Mouse (Mus musculus) E14TG2a.4 (cell line): ENCODE results near the gene Gfra1.

Experiments
- H3K27me3 ChIP-seq: 2 replicates; pipeline ENCODE4 v1.6.1; 2014; ENCODE audit warnings: low read length, control low read depth; ENCODE audit not compliant: insufficient read depth
- H3K36me3 ChIP-seq: 2 replicates; pipeline ENCODE4 v1.6.1; 2014; ENCODE audit warnings: low read length, control low read depth; ENCODE audit not compliant: insufficient read depth
- H3K4me1 ChIP-seq: replicated peaks from 2 replicates; pipeline ENCODE4 v1.6.1; 2014; ENCODE audit warnings: low read depth, low read length, control low read depth
- H3K4me3 ChIP-seq: replicated peaks from 2 replicates; pipeline ENCODE4 v1.5.1; 2014; ENCODE audit warnings: mild to moderate bottlenecking, low read length
- H3K9me3 ChIP-seq: 2 replicates; pipeline ENCODE4 v1.6.1; 2014; ENCODE audit warnings: low read length, control low read depth
- CTCF ChIP-seq: conservative IDR thresholded peaks from 2 replicates; pipeline ENCODE4 v1.5.1; 2014; ENCODE audit warnings: low read length
- NANOG ChIP-seq: IDR thresholded peaks from 2 replicates; pipeline ENCODE4 v1.6.1; 2014; ENCODE audit warnings: borderline replicate concordance, low read length, mixed read lengths
- POU5F1 ChIP-seq: IDR thresholded peaks from 2 replicates; pipeline ENCODE4 v1.6.1; 2014; ENCODE audit warnings: low read length, borderline replicate concordance

The Gfra1 gene

DNA sequence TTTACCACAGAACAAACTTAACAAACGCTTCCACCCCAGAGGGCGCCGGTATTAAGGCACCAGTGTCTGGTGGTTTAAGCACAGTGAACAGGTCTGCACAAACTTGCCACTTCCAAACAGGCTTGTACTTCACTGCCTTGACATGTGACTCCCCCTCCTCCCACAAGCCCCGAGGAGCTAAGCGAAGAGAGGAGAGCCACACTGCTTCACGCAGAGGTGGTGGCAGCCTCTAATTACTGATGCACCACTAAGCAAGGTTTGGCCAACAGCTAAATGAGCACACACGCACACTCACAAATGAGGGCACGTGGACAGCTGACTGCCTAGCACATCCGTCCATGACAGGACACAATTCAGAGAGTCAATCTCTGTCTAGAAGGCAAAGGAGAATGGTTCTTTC is 91.0 kb downstream of the Gfra1 start:
- TF ChIP-seq NANOG (no peak), POU5F1 (no peak)
- Histone ChIP-seq H3K36me3 (no peaks in the 10 kb centered on the region), H3K4me3 (no peak overlapping the region)

DNA sequence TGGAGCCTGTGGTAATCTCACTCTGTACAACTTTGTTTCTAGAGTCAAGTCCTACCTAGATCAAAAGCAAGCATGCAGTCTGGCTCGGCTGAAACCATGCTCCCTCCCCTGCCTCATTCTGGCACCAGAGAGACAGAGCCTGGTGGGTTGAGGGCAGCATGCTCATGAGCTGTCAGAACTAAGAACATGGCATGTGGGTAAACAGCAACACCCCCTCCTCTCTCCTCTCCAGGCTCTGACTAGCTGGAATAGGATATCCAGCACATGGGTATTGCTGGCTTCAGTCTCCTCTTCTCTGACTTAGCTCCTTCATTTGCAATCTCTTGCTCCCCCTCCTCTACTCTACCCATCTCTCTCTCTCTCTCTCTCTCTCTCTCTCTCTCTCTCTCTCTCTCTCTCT is 94.7 kb downstream of the Gfra1 start:
- 0 out of 2 replicates have a peak, but pooled peaks cover 3% of the 10 kb centered on the region for H3K4me1 ChIP-seq
- H3K27me3 ChIP-seq = peaks cover 12% of the 10 kb centered on the region; the same call in 1 of the 2 replicates
- TF ChIP-seq CTCF (no peak), NANOG (no peak), POU5F1 (no peak)
- no peaks in the 10 kb centered on the region; the same call in 1 of the 2 replicates for H3K9me3 ChIP-seq
- H3K36me3 ChIP-seq = no peaks in the 10 kb centered on the region
- no peak overlapping the region for H3K4me3 ChIP-seq

More for the DNA sequence above, 91.0 kb downstream of the Gfra1 start:
- peaks cover 12% of the 10 kb centered on the region; the same call in 1 of the 2 replicates for H3K27me3 ChIP-seq
- 0 out of 2 replicates have a peak, but pooled peaks cover 3% of the 10 kb centered on the region for H3K4me1 ChIP-seq
- H3K9me3 ChIP-seq = no peaks in the 10 kb centered on the region; the same call in 1 of the 2 replicates

DNA sequence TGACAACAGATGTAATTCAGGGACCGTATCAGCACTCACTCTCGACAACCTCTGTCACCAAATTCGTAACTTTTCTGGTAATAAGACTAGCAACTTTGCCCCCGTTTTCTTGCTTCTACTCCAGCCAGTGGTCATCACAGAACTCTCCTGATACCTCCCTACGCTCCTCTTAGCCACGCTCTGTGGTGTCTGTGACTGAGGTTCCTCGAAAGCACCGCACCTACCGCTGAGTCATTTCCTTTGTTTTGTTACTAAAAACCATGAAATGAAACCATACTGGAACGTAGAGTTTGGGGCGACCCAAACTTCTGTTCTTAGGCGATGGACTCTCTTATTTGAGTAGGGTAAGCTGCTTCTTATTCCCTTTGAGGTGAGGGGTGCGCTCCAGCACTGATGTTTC is 97.6 kb downstream of the Gfra1 start:
- Histone ChIP-seq H3K4me1 (no peaks in the 10 kb centered on the region), H3K9me3 (no peaks in the 10 kb centered on the region; the same call in 1 of the 2 replicates), H3K27me3 (peaks cover 12% of the 10 kb centered on the region; the same call in 1 of the 2 replicates), H3K4me3 (no peak overlapping the region), H3K36me3 (no peaks in the 10 kb centered on the region)
- TF ChIP-seq CTCF (no peak), POU5F1 (no peak), NANOG (no peak)

DNA sequence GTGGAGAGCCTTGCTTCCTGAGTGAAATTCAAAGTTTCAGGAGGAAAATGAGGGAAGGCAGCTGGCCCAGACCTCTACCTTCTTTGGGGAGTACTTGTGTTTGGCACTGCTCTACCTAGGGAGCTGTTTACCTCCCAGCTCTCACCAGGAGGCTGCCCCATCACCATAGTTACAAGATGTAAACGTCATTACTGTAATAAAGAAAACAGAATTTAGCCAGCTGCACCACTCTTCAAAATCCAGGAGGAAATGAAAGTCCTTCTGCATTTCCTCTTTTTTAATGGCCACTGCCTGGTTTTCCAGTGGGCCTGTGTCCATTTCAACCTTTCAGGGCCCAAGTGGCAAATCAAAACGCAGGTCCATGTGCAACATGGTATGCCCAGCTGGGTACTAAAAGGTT is 101.8 kb downstream of the Gfra1 start:
- Histone ChIP-seq H3K4me1 (no peaks in the 10 kb centered on the region), H3K27me3 (0 out of 2 replicates have a peak, but pooled peaks cover 7% of the 10 kb centered on the region)
- TF ChIP-seq POU5F1 (no peak), NANOG (no peak), CTCF (no peak)

DNA sequence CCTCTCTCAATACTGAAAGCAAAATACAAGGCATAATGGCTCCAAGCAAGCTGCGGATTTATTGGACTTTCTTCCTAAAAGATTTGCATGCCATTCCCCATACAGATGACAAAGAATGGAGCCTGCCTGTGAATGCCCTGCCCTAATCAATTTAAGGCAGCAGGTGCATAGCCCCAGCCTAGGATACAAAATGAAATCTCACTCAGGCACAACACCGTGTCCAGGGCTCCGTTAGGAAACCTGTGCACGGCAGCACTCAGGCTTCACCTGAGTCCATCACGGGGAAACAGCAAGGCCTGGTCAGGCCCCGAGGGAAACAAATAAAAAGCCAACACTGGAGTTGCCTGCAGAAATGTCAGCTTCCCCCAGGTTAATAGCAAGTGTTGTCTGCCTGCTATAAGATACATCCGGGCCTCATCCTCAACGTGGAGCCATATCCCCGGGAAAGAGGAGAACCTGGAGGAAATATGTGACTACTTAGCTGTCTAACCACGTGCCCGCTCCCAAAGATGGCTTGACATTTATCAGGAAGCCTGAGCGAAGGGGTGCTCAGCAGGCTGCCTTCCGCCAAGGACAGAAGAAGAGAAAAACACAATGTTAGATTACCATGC is 102.3 kb downstream of the Gfra1 start:
- TF ChIP-seq CTCF (no peak), NANOG (no peak), POU5F1 (no peak)
- Histone ChIP-seq H3K27me3 (0 out of 2 replicates have a peak, but pooled peaks cover 7% of the 10 kb centered on the region), H3K36me3 (no peaks in the 10 kb centered on the region), H3K9me3 (no peaks in the 10 kb centered on the region), H3K4me3 (no peak overlapping the region), H3K4me1 (no peaks in the 10 kb centered on the region)

More for the DNA sequence above, 101.8 kb downstream of the Gfra1 start:
- no peaks in the 10 kb centered on the region for H3K9me3 ChIP-seq
- no peak overlapping the region for H3K4me3 ChIP-seq
- no peaks in the 10 kb centered on the region for H3K36me3 ChIP-seq

DNA sequence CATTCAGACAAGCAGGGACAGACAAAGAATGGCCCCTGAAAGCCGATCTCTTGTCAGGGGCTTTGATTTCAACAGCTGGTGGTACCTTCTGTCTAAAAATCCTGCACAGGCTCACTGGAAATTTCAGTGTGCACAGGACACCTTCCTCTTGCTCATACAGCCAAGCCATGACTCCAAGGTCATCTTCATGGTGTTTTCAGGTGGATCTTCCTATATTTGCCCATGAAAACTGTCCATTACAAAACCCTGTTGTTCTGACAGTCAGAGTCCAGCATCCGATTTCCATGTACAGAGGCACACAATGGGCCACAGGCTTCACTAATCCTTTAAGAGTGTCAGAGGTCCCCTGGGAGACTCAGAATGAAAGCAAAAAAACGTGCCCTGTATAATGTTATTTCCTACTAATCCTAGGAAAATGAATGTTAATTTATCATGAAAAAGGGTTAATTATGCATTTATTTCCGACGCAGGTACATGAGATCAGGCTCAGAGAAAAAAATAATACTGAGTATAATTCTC is 105.8 kb downstream of the Gfra1 start:
- no peaks in the 10 kb centered on the region for H3K36me3 ChIP-seq
- peaks cover 18% of the 10 kb centered on the region for H3K9me3 ChIP-seq
- TF ChIP-seq POU5F1 = no peak
- TF ChIP-seq NANOG = no peak
- no peak for TF ChIP-seq CTCF
- no peak overlapping the region for H3K4me3 ChIP-seq
- H3K4me1 ChIP-seq = no peaks in the 10 kb centered on the region
- H3K27me3 ChIP-seq = no peaks in the 10 kb centered on the region

DNA sequence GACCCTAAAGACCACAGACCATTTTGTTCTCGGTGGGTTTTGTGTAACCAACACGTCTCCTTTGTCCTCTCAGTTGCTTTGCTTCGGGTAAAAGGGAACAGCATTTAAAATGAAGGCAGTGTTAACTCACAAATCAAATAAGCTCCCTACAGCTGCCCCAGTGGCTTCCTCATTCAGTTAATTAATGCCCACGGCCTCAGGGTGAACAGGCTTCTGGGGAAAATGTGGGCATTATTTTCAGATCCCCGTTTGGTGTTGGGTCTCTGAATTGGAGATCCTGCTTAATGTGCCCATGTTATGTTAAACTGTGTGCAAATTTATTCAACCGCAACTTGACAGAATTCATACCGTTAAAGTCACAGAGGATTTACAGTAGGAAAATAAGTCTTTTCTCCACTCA is 110.6 kb downstream of the Gfra1 start:
- TF ChIP-seq POU5F1 (no peak), CTCF (no peak), NANOG (no peak)
- no peaks in the 10 kb centered on the region for H3K36me3 ChIP-seq

DNA sequence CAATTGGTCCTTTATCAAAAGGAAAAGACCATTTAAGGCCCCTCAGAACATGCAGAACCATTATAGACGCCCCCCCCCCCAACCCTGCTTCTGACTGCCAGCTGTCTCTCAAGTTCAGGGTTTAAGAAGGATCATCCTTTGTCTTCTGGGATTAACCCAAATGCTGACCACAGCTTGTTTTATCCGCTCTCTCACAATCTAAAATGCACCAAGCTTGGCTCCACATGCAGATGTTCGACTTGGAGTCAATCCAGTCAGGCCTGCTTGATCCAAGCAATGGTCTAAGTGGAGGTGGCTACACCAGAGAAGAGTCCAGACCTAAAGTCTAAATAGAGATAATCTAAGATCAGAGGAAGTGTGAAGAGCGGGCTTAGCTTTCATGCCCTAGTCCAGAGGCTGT is 114.4 kb downstream of the Gfra1 start:
- no peaks in the 10 kb centered on the region for H3K36me3 ChIP-seq
- no peak overlapping the region for H3K4me3 ChIP-seq
- TF ChIP-seq NANOG = no peak
- no peak for TF ChIP-seq POU5F1
- no peak for TF ChIP-seq CTCF
- H3K9me3 ChIP-seq = peaks cover 26% of the 10 kb centered on the region
- peaks cover 5% of the 10 kb centered on the region for H3K4me1 ChIP-seq
- H3K27me3 ChIP-seq = 0 out of 2 replicates have a peak, but pooled peaks cover 3% of the 10 kb centered on the region

More for the DNA sequence above, 110.6 kb downstream of the Gfra1 start:
- no peaks in the 10 kb centered on the region for H3K4me1 ChIP-seq
- H3K27me3 ChIP-seq = no peaks in the 10 kb centered on the region
- H3K4me3 ChIP-seq = no peak overlapping the region
- peaks cover 39% of the 10 kb centered on the region for H3K9me3 ChIP-seq

DNA sequence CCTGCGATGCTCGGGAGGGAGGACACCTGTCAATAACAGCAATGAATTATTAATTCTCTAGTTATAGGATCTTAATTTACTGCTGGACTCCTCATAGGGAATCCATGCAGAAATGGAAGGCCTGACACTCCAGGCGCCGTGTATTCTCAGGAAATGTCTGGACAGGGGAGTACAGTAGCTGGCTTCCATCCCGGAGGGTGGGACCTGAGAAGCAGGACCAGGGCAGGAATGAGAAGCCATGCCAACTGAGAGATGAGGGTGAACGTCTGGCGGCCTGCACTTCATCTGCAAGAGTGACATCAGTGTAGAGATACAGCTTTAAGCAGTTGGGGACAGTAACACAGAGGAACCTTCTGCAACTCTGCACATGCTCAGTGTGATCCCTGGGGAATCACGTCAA is 115.5 kb downstream of the Gfra1 start:
- Histone ChIP-seq H3K9me3 (peaks cover 23% of the 10 kb centered on the region), H3K27me3 (0 out of 2 replicates have a peak, but pooled peaks cover 3% of the 10 kb centered on the region), H3K36me3 (no peaks in the 10 kb centered on the region), H3K4me1 (peaks cover 15% of the 10 kb centered on the region), H3K4me3 (no peak overlapping the region)
- TF ChIP-seq POU5F1 (no peak), NANOG (no peak), CTCF (no peak)
